Mouse (Mus musculus): ENCODE data around the gene Pou3f4. TPM values are rescaled to one million over a fixed set of nuclear protein-coding genes. Genes with fewer than 3 reads are reported as not detected.

Gene Pou3f4
- polyA plus RNA-seq (2012; rRNA removed; ENCODE audit: low replicate concordance), result 0.06 TPM in 1 of 2 replicates, not detected in the other

DNA sequence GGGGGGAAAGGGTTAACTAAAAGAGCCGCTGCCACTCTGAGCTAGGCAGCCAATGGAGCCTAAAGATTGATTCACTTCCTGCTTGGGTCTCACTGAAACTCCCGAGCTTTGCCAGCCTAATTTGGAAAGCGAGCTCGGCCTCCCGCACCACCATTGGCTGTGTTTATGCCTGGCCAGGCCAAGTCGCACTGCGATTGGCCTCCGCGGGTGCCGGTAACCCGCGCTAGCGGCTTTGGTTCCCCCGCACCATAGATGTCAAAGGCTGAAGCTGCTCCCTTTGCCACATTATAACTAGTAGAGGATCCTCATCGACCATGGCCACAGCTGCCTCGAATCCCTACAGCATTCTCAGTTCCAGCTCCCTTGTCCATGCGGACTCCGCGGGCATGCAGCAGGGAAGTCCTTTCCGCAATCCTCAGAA, at the start of gene Pou3f4:
Gene Pou3f4 (plus strand): TSS at position 130 of the 421 bp plus-strand sequence.

Data from mammary gland, adult 2 months (tissue).